In genomic region chr2:79309454-79310118, GRCm38 (mm10) we compare ENCODE assay signal across 10 mouse cellular contexts. TPM values are rescaled to one million over a fixed set of nuclear protein-coding genes. Genes with fewer than 3 reads are reported as not detected.
DNase-seq lines count a peak whose midpoint lies in the region; ATAC-seq and TF ChIP-seq lines count a peak whose summit lies in the region.
"Had no signal": no experiment of that assay in that cellular context is flagged by ENCODE, and none has a peak within 500 bp of the region (broad histone marks: within the 10 kb centered on the region; RNA-seq: fewer than 3 reads in every experiment).

No protein-coding gene starts in this region.

- 0 out of 2 replicates have a peak, but pooled peaks cover 3% of the 10 kb centered on the region for H3K4me1 ChIP-seq in limb, embryonic 14.5 days (ENCODE audit: control insufficient read depth, insufficient read depth, low read length)
- H3K4me1 ChIP-seq in intestine, embryonic 16.5 days (ENCODE audit: control insufficient read depth, insufficient read depth, low read length), result no peaks in the 10 kb centered on the region

- 67% methylated on average over 13 of the region's 13 CpGs for WGBS in limb, embryonic 14.5 days
- WGBS in intestine, embryonic 16.5 days, result 83% methylated on average over 13 of the region's 13 CpGs

- no peaks in the 10 kb centered on the region for H3K36me3 ChIP-seq in limb, embryonic 14.5 days (ENCODE audit: control insufficient read depth, insufficient read depth, low read length)
- H3K36me3 ChIP-seq in intestine, embryonic 16.5 days (ENCODE audit: control insufficient read depth, insufficient read depth, low read length), result no peaks in the 10 kb centered on the region

- no peak overlapping the region for H3K9ac ChIP-seq in limb, embryonic 14.5 days (ENCODE audit: low read depth, low read length, severe bottlenecking)
- no peak overlapping the region for H3K9ac ChIP-seq in intestine, embryonic 16.5 days (ENCODE audit: low read depth, low read length)

- DNase-seq in layer of hippocampus, adult 9-11 months, result peak; percentile 25
- no peak for DNase-seq in layer of hippocampus, postnatal 25 days (ENCODE audit: extremely low spot score in 1 of 2, low spot score in 1 of 2)
- DNase-seq in cerebellum, adult 11-12 months, result peak; percentile 77
- DNase-seq in cerebellum, postnatal 14 days, result peak; percentile 79 to 85
- DNase-seq in limb, embryonic 14.5 days (ENCODE audit: low spot score), result no peak
- no peak for DNase-seq in heart, postnatal 4 days
- DNase-seq: kidney, adult 18-20 months; lung, postnatal 36 days; thymus, postnatal 25 days had no signal

- H3K4me3 ChIP-seq in limb, embryonic 14.5 days (replicated peaks; ENCODE audit: low read length), result no peak overlapping the region
- H3K4me3 ChIP-seq in intestine, embryonic 16.5 days (ENCODE audit: low read length), result no peak overlapping the region

- H3K27me3 ChIP-seq in limb, embryonic 14.5 days (ENCODE audit: control insufficient read depth, insufficient read depth, low read length), result no peaks in the 10 kb centered on the region
- H3K27me3 ChIP-seq in intestine, embryonic 16.5 days (replicated peaks; ENCODE audit: control insufficient read depth, insufficient read depth, low read length), result no peaks in the 10 kb centered on the region

- no peaks in the 10 kb centered on the region for H3K9me3 ChIP-seq in limb, embryonic 14.5 days (ENCODE audit: control insufficient read depth, low read length)
- no peaks in the 10 kb centered on the region for H3K9me3 ChIP-seq in intestine, embryonic 16.5 days (ENCODE audit: control insufficient read depth, low read length)

- ATAC-seq in limb, embryonic 14.5 days (ENCODE audit: low FRiP score, low read depth), result no peak
- ATAC-seq in intestine, embryonic 16.5 days, result no peak

- H3K4me2 ChIP-seq in limb, embryonic 14.5 days (replicated peaks; ENCODE audit: low read depth, low read length, severe bottlenecking), result peak overlapping the region; percentile 24; the same call in 1 of the 2 replicates
- no peak overlapping the region for H3K4me2 ChIP-seq in intestine, embryonic 16.5 days (ENCODE audit: low read depth, low read length)

- no peak for TF ChIP-seq POLR2A in limb, embryonic 14.5 days (IDR thresholded peaks at IDR 0.05; ENCODE audit: borderline replicate concordance, extremely low read depth, insufficient read depth, insufficient read length)

- 0 out of 2 replicates have a peak overlapping the region, but pooled peaks have one; percentile 19 for H3K27ac ChIP-seq in limb, embryonic 14.5 days (replicated peaks; ENCODE audit: low read depth, low read length)
- no peak overlapping the region for H3K27ac ChIP-seq in intestine, embryonic 16.5 days (ENCODE audit: low read length)

RNA-seq across cellular contexts. Expression of gene Itga4, which starts 54.4 kb away (rescaled TPM):
- total RNA-seq in layer of hippocampus, postnatal 25 days (2021), result 10 to 100 TPM; 21.8 to 23.0 TPM
- 9.9 and 11.6 TPM in 2 replicates for polyA plus RNA-seq in limb, embryonic 14.5 days (2012; rRNA removed)
- polyA plus RNA-seq in limb, embryonic 14.5 days (2014; fragmentation: Nextera tagmentation; extraction: Ambion mirVana), result 9.3 TPM in 2 replicates
- polyA plus RNA-seq in intestine, embryonic 16.5 days (2015; fragmentation: Nextera tagmentation; extraction: Ambion mirVana), result 2.9 and 3.2 TPM in 2 replicates
- total RNA-seq in heart, postnatal 4 days (2021), result 1 to 10 TPM; 3.2 to 4.0 TPM

Comparison
In these comparisons a context has a peak if more than half of its experiments do, and no peak if none do; other contexts are left out.
1. DNase-seq: peak in layer of hippocampus, adult 9-11 months (single experiment), cerebellum, adult 11-12 months (single experiment) and cerebellum, postnatal 14 days (2 of 2); none in layer of hippocampus, postnatal 25 days (0 of 2), limb, embryonic 14.5 days (single experiment) and heart, postnatal 4 days (single experiment).
2. RNA of gene Itga4, which starts 54.4 kb away (total RNA-seq): 21.8 to 23.0 TPM in layer of hippocampus, postnatal 25 days; 3.2 to 4.0 TPM in heart, postnatal 4 days; every median in the first group is over 4 times any median in the second.